Mouse (Mus musculus) embryonic fibroblast, embryonic 13.5 days (primary cell): ENCODE measurements around the gene Polh. TPM values are rescaled to one million over a fixed set of nuclear protein-coding genes. Genes with fewer than 3 reads are reported as not detected.

ENCODE experiments used
- H3K27ac ChIP-seq: 2 replicates; pipeline ENCODE4 v1.5.1; 2012; ENCODE audit warnings: low read length, control low read depth, inconsistent platforms; ENCODE audit not compliant: insufficient read depth
- H3K4me1 ChIP-seq: 2 replicates; pipeline ENCODE4 v1.6.1; 2011; ENCODE audit warnings: low read length; ENCODE audit not compliant: control insufficient read depth, insufficient read depth
- H3K4me3 ChIP-seq: 2 replicates; pipeline ENCODE4 v1.5.1; 2011; ENCODE audit warnings: mild to moderate bottlenecking, control low read depth, low read length; ENCODE audit not compliant: insufficient read depth
- CTCF ChIP-seq: IDR thresholded peaks from 2 replicates; pipeline ENCODE4 v1.5.1; 2011; ENCODE audit warnings: mild to moderate bottlenecking, control low read depth, low read length, moderate library complexity, borderline replicate concordance; ENCODE audit not compliant: insufficient read depth
- POLR2A ChIP-seq: IDR thresholded peaks from 2 replicates; pipeline ENCODE4 v1.6.1; 2011; ENCODE audit warnings: low read depth, mild to moderate bottlenecking, control low read depth, low read length, moderate library complexity
- polyA plus RNA-seq: library from polyadenylated mRNA; stranded (reverse); fragments of >200 nt; gene quantifications from 2 replicates; pipeline ENCODE4 v1.2.4, GENCODE M21; 2011; ENCODE audit warnings: low read depth; ENCODE audit not compliant: missing spikeins, insufficient read length

Polh gene
- polyA plus RNA-seq, 1 experiment = 22.7 TPM

GRCm38 (mm10) chr17:46237480-46237879 is 35.0 kb upstream of the Polh start:
- H3K4me3 ChIP-seq = no peak overlapping the region
- no peak overlapping the region for H3K27ac ChIP-seq
- TF ChIP-seq POLR2A = no peak
- no peak for TF ChIP-seq CTCF
- no peaks in the 10 kb centered on the region for H3K4me1 ChIP-seq

- Histone ChIP-seq H3K4me3 (no peak overlapping the region), H3K27ac (no peak overlapping the region), H3K4me1 (no peaks in the 10 kb centered on the region)
- TF ChIP-seq POLR2A (no peak), CTCF (no peak)
Observed at GRCm38 (mm10) chr17:46237079-46237478, 34.6 kb upstream of the Polh start.

- TF ChIP-seq POLR2A = no peak
- no peak for TF ChIP-seq CTCF
- no peak overlapping the region for H3K4me3 ChIP-seq
- H3K27ac ChIP-seq = no peak overlapping the region
Observed at GRCm38 (mm10) chr17:46236067-46236466, 33.6 kb upstream of the Polh start.

GRCm38 (mm10) chr17:46227576-46227975 is 25.1 kb upstream of the Polh start:
- Histone ChIP-seq H3K27ac (no peak overlapping the region), H3K4me1 (no peaks in the 10 kb centered on the region), H3K4me3 (no peak overlapping the region)
- TF ChIP-seq CTCF = no peak
- TF ChIP-seq POLR2A = no peak

More at GRCm38 (mm10) chr17:46236067-46236466, 33.6 kb upstream of the Polh start:
- H3K4me1 ChIP-seq = no peaks in the 10 kb centered on the region

GRCm38 (mm10) chr17:46221601-46222000 is 19.2 kb upstream of the Polh start:
- TF ChIP-seq CTCF = no peak
- no peak for TF ChIP-seq POLR2A
- H3K27ac ChIP-seq = no peak overlapping the region
- no peak overlapping the region for H3K4me3 ChIP-seq
- no peaks in the 10 kb centered on the region for H3K4me1 ChIP-seq

GRCm38 (mm10) chr17:46210550-46210949 is 8.1 kb upstream of the Polh start:
- Histone ChIP-seq H3K27ac (no peak overlapping the region), H3K4me3 (no peak overlapping the region), H3K4me1 (no peaks in the 10 kb centered on the region)
- TF ChIP-seq CTCF (no peak), POLR2A (no peak)

GRCm38 (mm10) chr17:46206676-46207075 is 4.2 kb upstream of the Polh start:
- Histone ChIP-seq H3K4me1 (peaks cover 5% of the 10 kb centered on the region; the same call in 1 of the 2 replicates), H3K27ac (no peak overlapping the region), H3K4me3 (no peak overlapping the region)
- TF ChIP-seq POLR2A = no peak
- TF ChIP-seq CTCF = no peak

GRCm38 (mm10) chr17:46203078-46203477 is 633 bp upstream of the Polh start:
- TF ChIP-seq CTCF (no peak), POLR2A (peak; percentile 6; the same call in 1 of the 2 replicates)
- H3K27ac ChIP-seq = peak overlapping the region; percentile 43
- H3K4me3 ChIP-seq = peak overlapping the region; percentile 86
- H3K4me1 ChIP-seq = peaks cover 7% of the 10 kb centered on the region

GRCm38 (mm10) chr17:46201151-46201550 is 1.3 kb downstream of the Polh start:
- peak overlapping the region; percentile 30; the same call in 1 of the 2 replicates for H3K4me3 ChIP-seq
- H3K27ac ChIP-seq = no peak overlapping the region
- H3K4me1 ChIP-seq = peaks cover 7% of the 10 kb centered on the region
- no peak for TF ChIP-seq POLR2A
- TF ChIP-seq CTCF = no peak

GRCm38 (mm10) chr17:46188829-46189228 is 13.6 kb downstream of the Polh start:
- H3K4me1 ChIP-seq = no peaks in the 10 kb centered on the region
- no peak for TF ChIP-seq POLR2A
- no peak for TF ChIP-seq CTCF

GRCm38 (mm10) chr17:46182273-46182672 is 20.2 kb downstream of the Polh start:
- H3K4me3 ChIP-seq = no peak overlapping the region
- H3K27ac ChIP-seq = no peak overlapping the region
- TF ChIP-seq CTCF (peak; percentile 13; the same call in 1 of the 2 replicates), POLR2A (no peak)
- no peaks in the 10 kb centered on the region for H3K4me1 ChIP-seq

More at GRCm38 (mm10) chr17:46188829-46189228, 13.6 kb downstream of the Polh start:
- no peak overlapping the region for H3K4me3 ChIP-seq
- H3K27ac ChIP-seq = no peak overlapping the region
